Mouse (Mus musculus): ENCODE measurements around the gene Eci3. TPM values are rescaled to one million over a fixed set of nuclear protein-coding genes. Genes with fewer than 3 reads are reported as not detected.

Eci3 gene
- not detected for total RNA-seq (2023)

GRCm38 (mm10) chr13:34963511-34964397 lies at the start of gene Eci3:
Gene Eci3 (minus strand): TSS chr13:34963810.

GRCm38 (mm10) chr13:34924210-34924609 lies 39.4 kb downstream of the Eci3 start, which contains the start of the genes Fam217a and 4933417A18Rik:
Gene Fam217a (minus strand): TSS chr13:34924310.
Gene 4933417A18Rik (plus strand): TSS chr13:34924409.

Other genes starting within 250 kb of the Eci3 start
- gene Fam50b, start 229.0 kb downstream of the Eci3 start, total RNA-seq (2023), result not detected
- 10 to 100 TPM; 57.8 to 61.0 TPM for gene Prpf4b, start 88.5 kb downstream of the Eci3 start, total RNA-seq (2023)
- not detected for gene Fam217a, start 39.5 kb downstream of the Eci3 start, total RNA-seq (2023)
- not detected for gene 4933417A18Rik, start 39.4 kb downstream of the Eci3 start, total RNA-seq (2023)
- gene Eci2, start 63.3 kb upstream of the Eci3 start, total RNA-seq (2023), result 10 to 100 TPM; 23.3 to 26.8 TPM